Mouse (Mus musculus): ENCODE data around the gene Gtf2i. TPM values are rescaled to one million over a fixed set of nuclear protein-coding genes. Genes with fewer than 3 reads are reported as not detected.
"Not testable (repeated sequence)": the region's sequence is repeated elsewhere in the genome, so short reads cannot be mapped to it uniquely, and the experiment has no call there.

Gene Gtf2i
- polyA plus RNA-seq (2016; fragmentation: Nextera tagmentation; extraction: Ambion mirVana): 220 and 243 TPM in 2 replicates

GRCm38 (mm10) chr5:134314688-134315622 is at the start of gene Gtf2i:
Gene Gtf2i, minus strand, starts transcription at chr5:134314760.
- under 1% methylated on average over 40 of the region's 40 CpGs for WGBS
- Histone ChIP-seq H3K27me3 (no peaks in the 10 kb centered on the region), H3K4me3 (peak within 1 kb of the TSS; percentile 89), H3K4me2 (replicated peaks) (peak within 1 kb of the TSS; percentile 62), H3K27ac (replicated peaks) (peak within 1 kb of the TSS; percentile 100), H3K36me3 (peaks cover 16% of the 10 kb centered on the region), H3K4me1 (peaks cover 26% of the 10 kb centered on the region), H3K9me3 (no peaks in the 10 kb centered on the region), H3K9ac (replicated peaks) (peak within 1 kb of the TSS; percentile 93)
- ATAC-seq (ENCODE audit: low FRiP score, low read depth): peak; percentile 91

GRCm38 (mm10) chr5:134359101-134359500 is 44.5 kb upstream of the Gtf2i start:
- ATAC-seq (ENCODE audit: low FRiP score, low read depth): no peak
- WGBS: 89% methylated on average over 4 of the region's 4 CpGs
- Histone ChIP-seq H3K27me3 (no peaks in the 10 kb centered on the region), H3K9ac (replicated peaks) (no peak overlapping the region), H3K4me2 (replicated peaks) (no peak overlapping the region), H3K4me3 (no peak overlapping the region), H3K4me1 (no peaks in the 10 kb centered on the region), H3K36me3 (peaks cover 63% of the 10 kb centered on the region), H3K27ac (replicated peaks) (no peak overlapping the region), H3K9me3 (no peaks in the 10 kb centered on the region)

GRCm38 (mm10) chr5:134355372-134355771 is 40.8 kb upstream of the Gtf2i start:
- not testable (repeated sequence) for H3K27me3 ChIP-seq; H3K4me2 ChIP-seq (replicated peaks); H3K9ac ChIP-seq (replicated peaks); H3K4me1 ChIP-seq; H3K27ac ChIP-seq (replicated peaks); H3K9me3 ChIP-seq; H3K4me3 ChIP-seq; ATAC-seq (ENCODE audit: low FRiP score, low read depth)
- peaks cover 35% of the 10 kb centered on the region for H3K36me3 ChIP-seq
- 92% methylated on average over 4 of the region's 4 CpGs for WGBS

- Histone ChIP-seq H3K27me3 (no peaks in the 10 kb centered on the region), H3K4me3 (no peak overlapping the region), H3K4me1 (peaks cover 6% of the 10 kb centered on the region; the same call in 1 of the 2 replicates), H3K4me2 (replicated peaks) (no peak overlapping the region), H3K27ac (replicated peaks) (no peak overlapping the region), H3K9me3 (no peaks in the 10 kb centered on the region), H3K36me3 (peaks cover 13% of the 10 kb centered on the region), H3K9ac (replicated peaks) (no peak overlapping the region)
- WGBS: 77% methylated on average over 4 of the region's 4 CpGs
- no peak for ATAC-seq (ENCODE audit: low FRiP score, low read depth)
Observed at GRCm38 (mm10) chr5:134353117-134353516, 38.6 kb upstream of the Gtf2i start.

GRCm38 (mm10) chr5:134352527-134353001 is 38.0 kb upstream of the Gtf2i start:
- no peak for ATAC-seq (ENCODE audit: low FRiP score, low read depth)
- peaks cover 8% of the 10 kb centered on the region for H3K36me3 ChIP-seq
- H3K9me3 ChIP-seq: no peaks in the 10 kb centered on the region
- H3K4me3 ChIP-seq: no peak overlapping the region
- peaks cover 6% of the 10 kb centered on the region; the same call in 1 of the 2 replicates for H3K4me1 ChIP-seq
- 84% methylated on average over 3 of the region's 3 CpGs for WGBS
- no peaks in the 10 kb centered on the region for H3K27me3 ChIP-seq
- no peak overlapping the region for H3K27ac ChIP-seq (replicated peaks)
- no peak overlapping the region for H3K4me2 ChIP-seq (replicated peaks)
- no peak overlapping the region for H3K9ac ChIP-seq (replicated peaks)

GRCm38 (mm10) chr5:134350660-134351059 is 36.1 kb upstream of the Gtf2i start:
- Histone ChIP-seq H3K9me3 (no peaks in the 10 kb centered on the region), H3K9ac (replicated peaks) (no peak overlapping the region), H3K27ac (replicated peaks) (no peak overlapping the region), H3K4me2 (replicated peaks) (no peak overlapping the region; the same call in 1 of the 2 replicates), H3K36me3 (0 out of 2 replicates have a peak, but pooled peaks cover under 1% of the 10 kb centered on the region), H3K4me1 (peaks cover 6% of the 10 kb centered on the region; the same call in 1 of the 2 replicates), H3K27me3 (no peaks in the 10 kb centered on the region), H3K4me3 (no peak overlapping the region)
- ATAC-seq (ENCODE audit: low FRiP score, low read depth): 0 out of 2 replicates have a peak, but pooled peaks have one; percentile 38
- WGBS: 18% methylated on average over 10 of the region's 10 CpGs

- Histone ChIP-seq H3K4me3 (no peak overlapping the region), H3K27ac (replicated peaks) (no peak overlapping the region), H3K4me1 (peaks cover 6% of the 10 kb centered on the region; the same call in 1 of the 2 replicates), H3K9ac (replicated peaks) (no peak overlapping the region), H3K36me3 (no peaks in the 10 kb centered on the region), H3K9me3 (no peaks in the 10 kb centered on the region), H3K4me2 (replicated peaks) (no peak overlapping the region), H3K27me3 (no peaks in the 10 kb centered on the region)
- WGBS: 81% methylated on average over 2 of the region's 2 CpGs
- no peak for ATAC-seq (ENCODE audit: low FRiP score, low read depth)
Observed at GRCm38 (mm10) chr5:134347066-134347465, 32.5 kb upstream of the Gtf2i start.

- no peaks in the 10 kb centered on the region for H3K9me3 ChIP-seq
- H3K4me3 ChIP-seq: no peak overlapping the region
- H3K4me2 ChIP-seq (replicated peaks): no peak overlapping the region
- 0 out of 2 replicates have a peak, but pooled peaks cover 2% of the 10 kb centered on the region for H3K4me1 ChIP-seq
- H3K27me3 ChIP-seq: no peaks in the 10 kb centered on the region
- H3K36me3 ChIP-seq: no peaks in the 10 kb centered on the region
- ATAC-seq (ENCODE audit: low FRiP score, low read depth): no peak
- 90% methylated on average over 9 of the region's 9 CpGs for WGBS
- no peak overlapping the region for H3K27ac ChIP-seq (replicated peaks)
- H3K9ac ChIP-seq (replicated peaks): no peak overlapping the region
Observed at GRCm38 (mm10) chr5:134345449-134345848, 30.9 kb upstream of the Gtf2i start.

GRCm38 (mm10) chr5:134344076-134344475 is 29.5 kb upstream of the Gtf2i start:
- ATAC-seq (ENCODE audit: low FRiP score, low read depth): no peak
- H3K36me3 ChIP-seq: no peaks in the 10 kb centered on the region
- no peaks in the 10 kb centered on the region for H3K27me3 ChIP-seq
- no peak overlapping the region for H3K27ac ChIP-seq (replicated peaks)
- H3K4me3 ChIP-seq: no peak overlapping the region
- H3K9me3 ChIP-seq: no peaks in the 10 kb centered on the region
- H3K4me1 ChIP-seq: no peaks in the 10 kb centered on the region
- 84% methylated on average over 8 of the region's 8 CpGs for WGBS
- H3K9ac ChIP-seq (replicated peaks): no peak overlapping the region
- H3K4me2 ChIP-seq (replicated peaks): no peak overlapping the region

- H3K9ac ChIP-seq (replicated peaks); H3K4me2 ChIP-seq (replicated peaks); H3K9me3 ChIP-seq; H3K27me3 ChIP-seq; H3K27ac ChIP-seq (replicated peaks); H3K36me3 ChIP-seq; H3K4me1 ChIP-seq; H3K4me3 ChIP-seq; ATAC-seq (ENCODE audit: low FRiP score, low read depth): not testable (repeated sequence)
- WGBS: 93% methylated on average over 3 of the region's 4 CpGs
Observed at GRCm38 (mm10) chr5:134343530-134343929, 29.0 kb upstream of the Gtf2i start.

GRCm38 (mm10) chr5:134342503-134343205 is 28.1 kb upstream of the Gtf2i start:
- H3K27me3 ChIP-seq: no peaks in the 10 kb centered on the region
- H3K27ac ChIP-seq (replicated peaks): no peak overlapping the region
- no peaks in the 10 kb centered on the region for H3K4me1 ChIP-seq
- no peaks in the 10 kb centered on the region for H3K9me3 ChIP-seq
- H3K36me3 ChIP-seq: no peaks in the 10 kb centered on the region
- WGBS: 86% methylated on average over 18 of the region's 18 CpGs
- H3K4me3 ChIP-seq: no peak overlapping the region
- no peak for ATAC-seq (ENCODE audit: low FRiP score, low read depth)
- H3K4me2 ChIP-seq (replicated peaks): no peak overlapping the region
- no peak overlapping the region for H3K9ac ChIP-seq (replicated peaks)

GRCm38 (mm10) chr5:134341721-134342120 is 27.2 kb upstream of the Gtf2i start:
- no peak overlapping the region for H3K9ac ChIP-seq (replicated peaks)
- no peaks in the 10 kb centered on the region for H3K4me1 ChIP-seq
- WGBS: 88% methylated on average over 5 of the region's 5 CpGs
- no peaks in the 10 kb centered on the region for H3K9me3 ChIP-seq
- H3K36me3 ChIP-seq: no peaks in the 10 kb centered on the region
- ATAC-seq (ENCODE audit: low FRiP score, low read depth): no peak
- no peak overlapping the region for H3K4me3 ChIP-seq
- no peak overlapping the region for H3K4me2 ChIP-seq (replicated peaks)
- no peaks in the 10 kb centered on the region for H3K27me3 ChIP-seq
- H3K27ac ChIP-seq (replicated peaks): no peak overlapping the region

All from midbrain, embryonic 12.5 days (tissue).